Mouse (Mus musculus) stomach, embryonic 14.5 days (tissue): Measurements from ENCODE around the gene Eif3i. TPM values are rescaled to one million over a fixed set of nuclear protein-coding genes. Genes with fewer than 3 reads are reported as not detected.
A peak's percentile ranks its signal among the peaks of the same experiment; 100 is the strongest.
"Not testable (repeated sequence)": the region's sequence is repeated elsewhere in the genome, so short reads cannot be mapped to it uniquely, and the experiment has no call there.

Experiments used
- ATAC-seq: fragments of 200-750 bp; cut with Nextera tagmentation; 2 replicates; pipeline ENCODE4 v1.8.0; 2017; ENCODE audit warnings: low read depth, moderate TSS enrichment; ENCODE audit not compliant: insufficient number of reproducible peaks, insufficient read depth, low FRiP score
- H3K27ac ChIP-seq: fragments of 300-500 bp; sonication (generic); 2 replicates; pipeline ENCODE4 v1.5.1; 2014; ENCODE audit warnings: mild to moderate bottlenecking, low read length, moderate library complexity, mixed read lengths
- H3K27me3 ChIP-seq: fragments of 300-500 bp; sonication (generic); 2 replicates; pipeline ENCODE4 v1.6.1; 2014; ENCODE audit warnings: low read length, control low read depth, mixed read lengths; ENCODE audit not compliant: control insufficient read depth, insufficient read depth
- H3K36me3 ChIP-seq: fragments of 300-500 bp; sonication (generic); 2 replicates; pipeline ENCODE4 v1.6.1; 2014; ENCODE audit warnings: mild to moderate bottlenecking, control low read depth, low read length, moderate library complexity, mixed read lengths; ENCODE audit not compliant: control insufficient read depth, insufficient read depth
- H3K4me1 ChIP-seq: fragments of 300-500 bp; sonication (generic); 2 replicates; pipeline ENCODE4 v1.6.1; 2014; ENCODE audit warnings: low read length, control low read depth, mixed read lengths; ENCODE audit not compliant: control insufficient read depth, insufficient read depth
- H3K4me2 ChIP-seq: fragments of 300-500 bp; sonication (generic); replicated peaks from 2 replicates; pipeline ENCODE4 v1.6.1; 2014; ENCODE audit warnings: low read depth, low read length, control low read depth
- H3K4me3 ChIP-seq: fragments of 300-500 bp; sonication (generic); 2 replicates; pipeline ENCODE4 v1.5.1; 2014; ENCODE audit warnings: low read depth, low read length, control low read depth
- H3K9ac ChIP-seq: fragments of 300-500 bp; sonication (generic); replicated peaks from 2 replicates; pipeline ENCODE4 v1.6.1; 2014; ENCODE audit warnings: low read depth, mild to moderate bottlenecking, control low read depth, low read length, moderate library complexity, mixed read lengths
- H3K9me3 ChIP-seq: fragments of 300-500 bp; sonication (generic); 2 replicates; pipeline ENCODE4 v1.6.1; 2016; ENCODE audit warnings: low read depth, low read length, control low read depth; ENCODE audit not compliant: control insufficient read depth
- WGBS: fragments of 180-500 bp; shearing (Covaris S2); extraction: QIAGEN DNeasy Blood & Tissue Kit; methylation state at CpG from one replicate; pipeline ENCODE4 v1.1.7; 2014; 5-methylcytosine and 5-hydroxymethylcytosine counted together
- microRNA-seq: library from miRNA; unstranded; fragments of <30 nt; microRNA quantifications from one replicate; pipeline ENCODE4, GENCODE M21; 2016
- polyA plus RNA-seq: library from polyadenylated mRNA; unstranded; fragments of >200 nt; fragmentation: Nextera tagmentation; extraction: Ambion mirVana; gene quantifications from 2 replicates; pipeline ENCODE4 v1.2.1, GENCODE M21; 2014

Eif3i gene
- polyA plus RNA-seq, 1 experiment from 2014 or later = 316 TPM

GRCm38 (mm10) chr4:129550295-129550694 is 50.2 kb downstream of the Eif3i start:
- Histone ChIP-seq H3K36me3 (no peaks in the 10 kb centered on the region), H3K27ac (no peak overlapping the region), H3K27me3 (no peaks in the 10 kb centered on the region), H3K9me3 (no peaks in the 10 kb centered on the region), H3K4me2 (no peak overlapping the region), H3K4me3 (no peak overlapping the region), H3K9ac (no peak overlapping the region), H3K4me1 (no peaks in the 10 kb centered on the region)
- 45% methylated on average over 1 of the region's 1 CpGs for WGBS
- ATAC-seq = no peak

- Histone ChIP-seq H3K27ac (no peak overlapping the region), H3K4me3 (no peak overlapping the region), H3K4me2 (no peak overlapping the region), H3K27me3 (no peaks in the 10 kb centered on the region), H3K9me3 (no peaks in the 10 kb centered on the region), H3K36me3 (no peaks in the 10 kb centered on the region), H3K9ac (no peak overlapping the region), H3K4me1 (no peaks in the 10 kb centered on the region)
- no peak for ATAC-seq
- WGBS = 86% methylated on average over 2 of the region's 2 CpGs
Measured at GRCm38 (mm10) chr4:129549306-129549705, 51.1 kb downstream of the Eif3i start.

- not testable (repeated sequence) for H3K36me3 ChIP-seq, H3K9me3 ChIP-seq, H3K4me1 ChIP-seq, H3K4me2 ChIP-seq, H3K9ac ChIP-seq, ATAC-seq, H3K4me3 ChIP-seq, H3K27me3 ChIP-seq, H3K27ac ChIP-seq
- 86% methylated on average over 4 of the region's 4 CpGs for WGBS
Measured at GRCm38 (mm10) chr4:129547631-129548030, 52.8 kb downstream of the Eif3i start.

GRCm38 (mm10) chr4:129544106-129544505 is 56.3 kb downstream of the Eif3i start:
- Histone ChIP-seq H3K9ac (no peak overlapping the region), H3K9me3 (no peaks in the 10 kb centered on the region), H3K27me3 (no peaks in the 10 kb centered on the region), H3K4me3 (no peak overlapping the region), H3K27ac (no peak overlapping the region), H3K36me3 (no peaks in the 10 kb centered on the region; the same call in 1 of the 2 replicates), H3K4me1 (peaks cover 9% of the 10 kb centered on the region), H3K4me2 (no peak overlapping the region)
- 82% methylated on average over 4 of the region's 4 CpGs for WGBS
- no peak for ATAC-seq

GRCm38 (mm10) chr4:129542592-129543141 is 57.8 kb downstream of the Eif3i start, which contains the start of gene Hdac1:
TSS of gene Hdac1 (minus strand) at chr4:129542713.
- Histone ChIP-seq H3K27me3 (no peaks in the 10 kb centered on the region), H3K4me2 (peak within 1 kb of the TSS; percentile 83), H3K9me3 (no peaks in the 10 kb centered on the region), H3K9ac (peak within 1 kb of the TSS; percentile 84), H3K4me3 (peak within 1 kb of the TSS; percentile 94), H3K36me3 (no peaks in the 10 kb centered on the region; the same call in 1 of the 2 replicates), H3K27ac (peak within 1 kb of the TSS; percentile 70), H3K4me1 (peaks cover 9% of the 10 kb centered on the region)
- WGBS = 2% methylated on average over 44 of the region's 46 CpGs
- ATAC-seq = peak; percentile 100

Small RNA genes lying within 50 kb of the gene (microRNA-seq; reads per million reads assigned to microRNA genes)
- not detected for gene Mir8119

Other genes starting within 250 kb of the Eif3i start
- 14.1 and 14.8 TPM in 2 replicates for gene Zbtb8a, start 222.5 kb downstream of the Eif3i start, polyA plus RNA-seq
- gene Zbtb8b, start 159.8 kb downstream of the Eif3i start, polyA plus RNA-seq = 1.1 and 2.2 TPM in 2 replicates
- gene Bsdc1, start 139.1 kb downstream of the Eif3i start, polyA plus RNA-seq = 25.6 and 25.7 TPM in 2 replicates
- gene Tssk3, start 109.6 kb downstream of the Eif3i start, polyA plus RNA-seq = not detected in 2 replicates
- gene Fam229a, start 109.5 kb downstream of the Eif3i start, polyA plus RNA-seq = not detected in 2 replicates
- gene Marcksl1, start 87.1 kb downstream of the Eif3i start, polyA plus RNA-seq = 616 and 618 TPM in 2 replicates
- 210 and 217 TPM in 2 replicates for gene Hdac1, start 57.9 kb downstream of the Eif3i start, polyA plus RNA-seq
- gene Lck, start 27.0 kb downstream of the Eif3i start, polyA plus RNA-seq = 7.5 and 9.5 TPM in 2 replicates
- 2.9 and 3.7 TPM in 2 replicates for gene Fam167b, start 22.1 kb downstream of the Eif3i start, polyA plus RNA-seq
- 206 and 226 TPM in 2 replicates for gene Tmem234, start within 50 bp of the Eif3i start, polyA plus RNA-seq
- 2.8 and 3.8 TPM in 2 replicates for gene Dcdc2b, start 13.6 kb upstream of the Eif3i start, polyA plus RNA-seq
- gene Iqcc, start 18.5 kb upstream of the Eif3i start, polyA plus RNA-seq = 26.2 and 26.9 TPM in 2 replicates
- 52.9 and 56.1 TPM in 2 replicates for gene Ccdc28b, start 23.3 kb upstream of the Eif3i start, polyA plus RNA-seq
- 91.9 and 94.4 TPM in 2 replicates for gene Txlna, start 40.4 kb upstream of the Eif3i start, polyA plus RNA-seq
- 12.0 and 14.4 TPM in 2 replicates for gene Kpna6, start 72.1 kb upstream of the Eif3i start, polyA plus RNA-seq
- gene Tmem39b, start 96.2 kb upstream of the Eif3i start, polyA plus RNA-seq = 27.6 and 27.7 TPM in 2 replicates
- gene Khdrbs1, start 141.7 kb upstream of the Eif3i start, polyA plus RNA-seq = 95.5 and 103 TPM in 2 replicates
- gene Ptp4a2, start 210.6 kb upstream of the Eif3i start, polyA plus RNA-seq = 252 and 294 TPM in 2 replicates